9 mouse cellular contexts compared by ENCODE assay signal in genomic region chr11:55571144-55571543, GRCm38 (mm10). TPM values are rescaled to one million over a fixed set of nuclear protein-coding genes. Genes with fewer than 3 reads are reported as not detected.
A peak's percentile ranks its signal among the peaks of the same experiment; 100 is the strongest.
DNase-seq lines count a peak whose midpoint lies in the region; ATAC-seq and TF ChIP-seq lines count a peak whose summit lies in the region.
"Had no signal": no experiment of that assay in that cellular context is flagged by ENCODE, and none has a peak within 500 bp of the region (broad histone marks: within the 10 kb centered on the region; RNA-seq: fewer than 3 reads in every experiment).

No protein-coding gene starts in this region.

- peak; percentile 71 for TF ChIP-seq CTCF in intestine, postnatal 0 days (IDR thresholded peaks at IDR 0.05; ENCODE audit: low read depth)

- H3K27me3 ChIP-seq in intestine, postnatal 0 days (replicated peaks; ENCODE audit: control insufficient read depth, insufficient read depth, low read length) = no peaks in the 10 kb centered on the region
- H3K27me3 ChIP-seq in intestine, embryonic 15.5 days (replicated peaks) = no peaks in the 10 kb centered on the region
- H3K27me3 ChIP-seq: embryonic facial prominence, embryonic 12.5 days had no signal

- H3K9me3 ChIP-seq in intestine, postnatal 0 days (ENCODE audit: control insufficient read depth) = no peaks in the 10 kb centered on the region
- H3K9me3 ChIP-seq in intestine, embryonic 15.5 days = no peaks in the 10 kb centered on the region
- H3K9me3 ChIP-seq: embryonic facial prominence, embryonic 12.5 days had no signal

- H3K36me3 ChIP-seq in intestine, postnatal 0 days (ENCODE audit: control insufficient read depth, insufficient read depth) = no peaks in the 10 kb centered on the region
- H3K36me3 ChIP-seq in intestine, embryonic 15.5 days = no peaks in the 10 kb centered on the region
- H3K36me3 ChIP-seq: embryonic facial prominence, embryonic 12.5 days had no signal

- no peak overlapping the region for H3K9ac ChIP-seq in intestine, postnatal 0 days (ENCODE audit: low read depth, low read length)
- no peak overlapping the region for H3K9ac ChIP-seq in intestine, embryonic 15.5 days
- H3K9ac ChIP-seq: embryonic facial prominence, embryonic 12.5 days had no signal

- H3K4me3 ChIP-seq in intestine, postnatal 0 days (ENCODE audit: low read depth, low read length) = no peak overlapping the region
- H3K4me3 ChIP-seq in intestine, embryonic 15.5 days (replicated peaks) = no peak overlapping the region
- H3K4me3 ChIP-seq: embryonic facial prominence, embryonic 12.5 days had no signal

- H3K4me2 ChIP-seq in intestine, postnatal 0 days (replicated peaks; ENCODE audit: low read depth) = no peak overlapping the region
- no peak overlapping the region for H3K4me2 ChIP-seq in intestine, embryonic 15.5 days (replicated peaks)
- H3K4me2 ChIP-seq: embryonic facial prominence, embryonic 12.5 days had no signal

- 26% methylated on average over 2 of the region's 2 CpGs for WGBS in intestine, postnatal 0 days
- 21% methylated on average over 2 of the region's 2 CpGs for WGBS in intestine, embryonic 15.5 days

- DNase-seq in 3T3-L1 (ENCODE audit: low read depth, low spot score) = peak; percentile 58
- DNase-seq in Muller cell, postnatal 12 days (ENCODE audit: inconsistent ontology term) = peak; percentile 11
- peak; percentile 41 to 65 for DNase-seq in cerebellum, postnatal 25 days
- peak; percentile 28 for DNase-seq in kidney, postnatal 14 days
- DNase-seq in retina, postnatal 7 days (ENCODE audit: low read depth, low spot score) = peak; percentile 16
- DNase-seq in T-cell, adult 2 months (ENCODE audit: low spot score) = no peak

- H3K4me1 ChIP-seq in intestine, postnatal 0 days (replicated peaks; ENCODE audit: control insufficient read depth, insufficient read depth, low read length) = no peaks in the 10 kb centered on the region
- H3K4me1 ChIP-seq in intestine, embryonic 15.5 days (replicated peaks) = no peaks in the 10 kb centered on the region

- ATAC-seq in intestine, postnatal 0 days = no peak
- no peak for ATAC-seq in intestine, embryonic 15.5 days

- H3K27ac ChIP-seq in intestine, postnatal 0 days (ENCODE audit: low read depth, low read length) = no peak overlapping the region
- no peak overlapping the region for H3K27ac ChIP-seq in intestine, embryonic 15.5 days
- H3K27ac ChIP-seq: embryonic facial prominence, embryonic 12.5 days had no signal

RNA-seq across cellular contexts. Expression of gene Glra1, which starts 36.9 kb away (rescaled TPM):
- not detected in 2 replicates for polyA plus RNA-seq in intestine, postnatal 0 days (2015; fragmentation: Nextera tagmentation; extraction: Ambion mirVana)
- not detected in 2 replicates for polyA plus RNA-seq in intestine, embryonic 15.5 days (2015; fragmentation: Nextera tagmentation; extraction: Ambion mirVana)
- polyA plus RNA-seq: embryonic facial prominence, embryonic 12.5 days had no signal
